Mouse (Mus musculus): ENCODE measurements around the gene Rasgef1b. TPM values are rescaled to one million over a fixed set of nuclear protein-coding genes. Genes with fewer than 3 reads are reported as not detected.

Rasgef1b gene
- polyA plus RNA-seq, 1 experiment from 2014 or later: 3.6 TPM

- no peaks in the 10 kb centered on the region for H3K27me3 ChIP-seq (replicated peaks; ENCODE audit: control insufficient read depth, insufficient read depth, low read length)
- H3K4me1 ChIP-seq (replicated peaks; ENCODE audit: control insufficient read depth, insufficient read depth, low read length): no peaks in the 10 kb centered on the region
- ATAC-seq: no peak
- H3K36me3 ChIP-seq (ENCODE audit: control insufficient read depth, insufficient read depth): no peaks in the 10 kb centered on the region
- 0 out of 2 replicates have a peak, but pooled peaks cover 3% of the 10 kb centered on the region for H3K9me3 ChIP-seq (ENCODE audit: control insufficient read depth)
- H3K4me3 ChIP-seq (ENCODE audit: low read depth, low read length): no peak overlapping the region
- H3K4me2 ChIP-seq (replicated peaks; ENCODE audit: low read depth): no peak overlapping the region
- no peak overlapping the region for H3K27ac ChIP-seq (ENCODE audit: low read depth, low read length)
- no peak overlapping the region for H3K9ac ChIP-seq (ENCODE audit: low read depth, low read length)
- TF ChIP-seq CTCF (IDR thresholded peaks at IDR 0.05; ENCODE audit: low read depth): no peak
- 87% methylated on average over 9 of the region's 9 CpGs for WGBS
Observed at GRCm38 (mm10) chr5:99502681-99503080, 226.2 kb downstream of the Rasgef1b start.

DNA sequence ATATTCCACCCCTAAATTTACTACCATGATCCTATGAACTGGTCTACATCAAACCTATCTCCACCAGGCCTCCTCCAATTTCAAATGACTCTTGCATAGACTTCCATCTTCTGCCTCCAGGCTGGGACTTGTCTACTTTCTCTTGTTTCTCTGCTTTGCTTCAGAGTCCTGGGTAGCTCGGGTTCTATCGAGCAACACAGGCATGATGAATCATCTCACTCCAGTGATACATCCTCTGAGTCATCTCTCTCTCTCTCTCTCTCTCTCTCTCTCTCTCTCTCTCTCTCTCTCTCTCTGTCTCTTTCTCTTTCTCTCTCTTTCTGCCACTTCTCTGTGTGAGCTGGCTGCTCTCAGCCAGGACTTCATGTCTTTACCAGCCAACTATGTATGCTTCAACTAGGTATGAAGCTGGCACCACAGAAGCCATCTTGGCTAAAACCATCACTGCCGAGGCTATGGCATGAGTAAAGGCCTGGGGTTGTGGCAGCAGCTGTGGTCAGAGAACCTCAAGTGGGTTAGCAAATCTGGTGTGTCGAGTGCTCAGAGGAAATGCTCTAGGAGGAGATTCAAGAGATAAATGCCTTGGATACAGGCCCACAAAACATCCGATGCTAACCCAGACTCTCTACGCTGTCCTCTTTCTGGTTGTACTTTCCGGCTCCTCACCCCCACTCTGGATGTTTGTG lies 229.3 kb downstream of the Rasgef1b start:
- Histone ChIP-seq H3K27ac (ENCODE audit: low read depth, low read length) (no peak overlapping the region), H3K36me3 (ENCODE audit: control insufficient read depth, insufficient read depth) (no peaks in the 10 kb centered on the region), H3K9ac (ENCODE audit: low read depth, low read length) (no peak overlapping the region), H3K27me3 (replicated peaks; ENCODE audit: control insufficient read depth, insufficient read depth, low read length) (no peaks in the 10 kb centered on the region), H3K9me3 (ENCODE audit: control insufficient read depth) (0 out of 2 replicates have a peak, but pooled peaks cover 3% of the 10 kb centered on the region), H3K4me3 (ENCODE audit: low read depth, low read length) (no peak overlapping the region), H3K4me2 (replicated peaks; ENCODE audit: low read depth) (no peak overlapping the region), H3K4me1 (replicated peaks; ENCODE audit: control insufficient read depth, insufficient read depth, low read length) (no peaks in the 10 kb centered on the region)
- TF ChIP-seq CTCF (IDR thresholded peaks at IDR 0.05; ENCODE audit: low read depth): no peak
- WGBS: 64% methylated on average over 7 of the region's 7 CpGs
- ATAC-seq: no peak

DNA sequence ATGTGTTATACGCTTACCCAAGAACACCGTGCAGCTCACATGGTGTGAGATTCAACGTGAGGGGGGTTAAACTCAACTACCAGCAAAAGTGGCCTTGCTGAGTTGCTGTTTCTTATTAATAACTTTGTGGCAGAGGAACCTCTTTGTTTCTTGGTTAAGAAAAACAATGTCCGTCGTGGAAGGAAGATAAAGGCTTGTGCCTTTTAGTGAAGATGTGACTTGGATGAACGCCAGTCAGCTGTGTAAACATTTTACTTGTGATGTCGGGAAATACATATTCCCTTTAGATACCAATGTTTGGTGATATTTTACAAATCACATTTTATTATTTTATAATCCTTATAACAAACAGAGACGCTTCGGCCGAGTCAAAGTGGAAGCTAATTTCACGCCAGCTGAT lies 231.0 kb downstream of the Rasgef1b start:
- Histone ChIP-seq H3K27ac (ENCODE audit: low read depth, low read length) (no peak overlapping the region), H3K9ac (ENCODE audit: low read depth, low read length) (no peak overlapping the region), H3K27me3 (replicated peaks; ENCODE audit: control insufficient read depth, insufficient read depth, low read length) (no peaks in the 10 kb centered on the region), H3K9me3 (ENCODE audit: control insufficient read depth) (0 out of 2 replicates have a peak, but pooled peaks cover 3% of the 10 kb centered on the region), H3K4me2 (replicated peaks; ENCODE audit: low read depth) (no peak overlapping the region), H3K4me3 (ENCODE audit: low read depth, low read length) (no peak overlapping the region), H3K36me3 (ENCODE audit: control insufficient read depth, insufficient read depth) (no peaks in the 10 kb centered on the region), H3K4me1 (replicated peaks; ENCODE audit: control insufficient read depth, insufficient read depth, low read length) (no peaks in the 10 kb centered on the region)
- 24% methylated on average over 11 of the region's 11 CpGs for WGBS
- TF ChIP-seq CTCF (IDR thresholded peaks at IDR 0.05; ENCODE audit: low read depth): no peak
- ATAC-seq: no peak

DNA sequence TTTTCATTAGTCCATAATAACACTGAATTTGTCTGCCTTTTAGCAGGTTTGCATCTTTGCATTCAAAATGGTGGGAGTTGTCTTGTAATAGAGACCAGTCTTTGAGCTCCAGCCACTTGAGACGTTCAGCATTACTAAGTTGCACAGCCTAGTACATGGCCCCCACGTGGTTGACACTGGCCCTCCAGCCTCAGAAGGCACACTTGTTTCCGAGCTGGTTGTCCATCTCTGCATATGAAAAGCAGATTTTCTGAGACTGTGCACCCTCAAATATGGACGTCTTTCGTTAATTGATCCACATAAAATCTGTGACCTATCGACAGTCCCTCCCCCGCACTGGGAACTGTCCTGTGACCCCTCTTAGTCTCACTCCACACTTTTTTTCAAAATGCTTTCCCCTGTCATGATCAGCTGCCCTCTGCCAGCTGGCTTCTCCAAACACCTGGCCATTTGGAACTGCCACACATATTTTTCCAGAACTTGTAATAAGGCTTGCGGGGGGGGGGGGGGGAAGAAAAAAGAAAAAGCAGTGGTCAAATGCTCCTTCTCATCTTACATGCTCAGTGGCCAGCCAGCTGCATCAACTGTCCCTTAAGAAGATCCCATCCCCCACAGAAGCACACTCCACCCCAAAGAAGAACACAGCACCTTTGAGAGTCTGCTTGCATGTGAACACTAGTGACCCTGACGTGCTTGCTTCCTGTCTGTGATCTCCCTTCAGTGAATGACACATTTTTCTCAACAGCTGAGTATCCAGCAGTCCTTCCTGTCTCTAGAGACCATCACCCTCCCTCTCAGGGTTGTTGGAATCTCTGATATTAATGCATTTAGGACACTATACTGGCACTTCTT lies 231.7 kb downstream of the Rasgef1b start:
- no peak for ATAC-seq
- Histone ChIP-seq H3K9me3 (ENCODE audit: control insufficient read depth) (0 out of 2 replicates have a peak, but pooled peaks cover 3% of the 10 kb centered on the region), H3K4me2 (replicated peaks; ENCODE audit: low read depth) (no peak overlapping the region), H3K27me3 (replicated peaks; ENCODE audit: control insufficient read depth, insufficient read depth, low read length) (no peaks in the 10 kb centered on the region), H3K4me1 (replicated peaks; ENCODE audit: control insufficient read depth, insufficient read depth, low read length) (no peaks in the 10 kb centered on the region), H3K4me3 (ENCODE audit: low read depth, low read length) (no peak overlapping the region), H3K9ac (ENCODE audit: low read depth, low read length) (no peak overlapping the region), H3K27ac (ENCODE audit: low read depth, low read length) (no peak overlapping the region), H3K36me3 (ENCODE audit: control insufficient read depth, insufficient read depth) (no peaks in the 10 kb centered on the region)
- WGBS: 79% methylated on average over 9 of the region's 9 CpGs
- TF ChIP-seq CTCF (IDR thresholded peaks at IDR 0.05; ENCODE audit: low read depth): no peak

- Histone ChIP-seq H3K9me3 (ENCODE audit: control insufficient read depth) (0 out of 2 replicates have a peak, but pooled peaks cover 3% of the 10 kb centered on the region), H3K36me3 (ENCODE audit: control insufficient read depth, insufficient read depth) (no peaks in the 10 kb centered on the region), H3K27me3 (replicated peaks; ENCODE audit: control insufficient read depth, insufficient read depth, low read length) (no peaks in the 10 kb centered on the region), H3K4me1 (replicated peaks; ENCODE audit: control insufficient read depth, insufficient read depth, low read length) (no peaks in the 10 kb centered on the region), H3K4me3 (ENCODE audit: low read depth, low read length) (no peak overlapping the region), H3K27ac (ENCODE audit: low read depth, low read length) (no peak overlapping the region), H3K4me2 (replicated peaks; ENCODE audit: low read depth) (no peak overlapping the region), H3K9ac (ENCODE audit: low read depth, low read length) (no peak overlapping the region)
- TF ChIP-seq CTCF (IDR thresholded peaks at IDR 0.05; ENCODE audit: low read depth): no peak
- no peak for ATAC-seq
- 80% methylated on average over 1 of the region's 1 CpGs for WGBS
Observed at GRCm38 (mm10) chr5:99496157-99496453, 232.8 kb downstream of the Rasgef1b start.

- H3K4me3 ChIP-seq (ENCODE audit: low read depth, low read length): no peak overlapping the region
- no peak overlapping the region for H3K9ac ChIP-seq (ENCODE audit: low read depth, low read length)
- H3K4me2 ChIP-seq (replicated peaks; ENCODE audit: low read depth): no peak overlapping the region
- H3K27me3 ChIP-seq (replicated peaks; ENCODE audit: control insufficient read depth, insufficient read depth, low read length): no peaks in the 10 kb centered on the region
- H3K4me1 ChIP-seq (replicated peaks; ENCODE audit: control insufficient read depth, insufficient read depth, low read length): no peaks in the 10 kb centered on the region
- 77% methylated on average over 10 of the region's 10 CpGs for WGBS
- H3K9me3 ChIP-seq (ENCODE audit: control insufficient read depth): 0 out of 2 replicates have a peak, but pooled peaks cover 3% of the 10 kb centered on the region
- no peak for TF ChIP-seq CTCF (IDR thresholded peaks at IDR 0.05; ENCODE audit: low read depth)
- no peaks in the 10 kb centered on the region for H3K36me3 ChIP-seq (ENCODE audit: control insufficient read depth, insufficient read depth)
- H3K27ac ChIP-seq (ENCODE audit: low read depth, low read length): no peak overlapping the region
- no peak for ATAC-seq
Observed at GRCm38 (mm10) chr5:99495354-99496156, 233.3 kb downstream of the Rasgef1b start.
